ENCODE assay signal across 11 mouse cellular contexts in the genomic region with DNA sequence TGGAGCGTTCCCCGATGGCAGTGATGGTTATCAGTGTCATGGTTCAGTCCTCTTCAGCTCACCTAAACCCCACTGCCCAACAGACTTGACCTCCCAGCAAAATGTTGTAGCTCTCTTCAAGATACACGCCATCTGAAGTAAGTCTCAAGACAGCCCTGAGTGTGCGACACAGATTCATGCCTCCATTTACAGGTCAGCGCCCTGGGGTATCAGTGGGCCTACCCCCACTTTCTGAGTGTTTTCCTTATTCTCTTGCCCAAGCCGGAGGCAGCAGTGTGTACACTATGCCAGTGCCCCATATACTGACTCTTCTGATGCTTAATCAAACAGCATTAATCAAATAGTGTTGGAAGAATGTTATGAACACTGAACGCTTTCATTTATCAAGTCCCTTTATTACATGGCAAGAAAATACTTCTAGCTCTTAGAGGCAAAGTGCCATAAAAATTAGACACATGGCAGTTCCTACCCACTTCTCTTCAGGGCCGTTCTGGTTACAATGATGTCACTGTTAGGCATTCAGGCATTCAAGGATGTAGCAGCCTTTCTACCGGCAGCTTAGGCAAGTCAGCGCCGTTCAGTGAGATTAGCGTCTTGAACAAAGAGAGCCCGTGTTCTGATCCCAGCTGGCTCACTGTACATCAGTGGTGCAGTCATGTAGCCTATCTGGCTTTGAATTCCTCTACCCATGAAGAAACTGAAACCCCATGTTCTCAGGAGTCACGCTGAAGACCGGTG.
DNase-seq lines count a peak whose midpoint lies in the region; ATAC-seq and TF ChIP-seq lines count a peak whose summit lies in the region.
"Had no signal": no experiment of that assay in that cellular context is flagged by ENCODE, and none has a peak within 500 bp of the region (broad histone marks: within the 10 kb centered on the region; RNA-seq: fewer than 3 reads in every experiment).

No protein-coding gene starts in this region.

- 46% methylated on average over 15 of the region's 15 CpGs for WGBS in lung, embryonic 16.5 days
- WGBS in lung, adult 2 months = 66% methylated on average over 15 of the region's 15 CpGs
- WGBS in forebrain, embryonic 14.5 days = 51% methylated on average over 15 of the region's 15 CpGs
- 49% methylated on average over 15 of the region's 15 CpGs for WGBS in midbrain, embryonic 16.5 days

- no peak for TF ChIP-seq POLR2A in lung, adult 2 months (IDR thresholded peaks at IDR 0.05; ENCODE audit: borderline replicate concordance, extremely low read depth, low read depth, low read length)
- TF ChIP-seq POLR2A in brain, embryonic 14.5 days (IDR thresholded peaks at IDR 0.05; ENCODE audit: borderline replicate concordance, extremely low read depth, insufficient read depth, insufficient read length, poor library complexity, severe bottlenecking) = no peak

- no peak for DNase-seq in lung, adult 2 months
- peak; percentile 84 for DNase-seq in brain, embryonic 14.5 days (ENCODE audit: low read depth)
- peak; percentile 77 for DNase-seq in forebrain, embryonic 14.5 days (ENCODE audit: low spot score)
- no peak for DNase-seq in heart, postnatal 36 days
- DNase-seq in left cerebral cortex, postnatal 4 days = no peak
- DNase-seq in left cerebral cortex, postnatal 36 days (ENCODE audit: low spot score in 2 of 2) = no peak
- DNase-seq: cerebellum, adult 9-11 months had no signal

- no peaks in the 10 kb centered on the region for H3K27me3 ChIP-seq in lung, embryonic 16.5 days (ENCODE audit: control insufficient read depth, insufficient read depth, low read depth, low read length)
- H3K27me3 ChIP-seq in forebrain, embryonic 14.5 days (replicated peaks; ENCODE audit: control insufficient read depth, insufficient read depth, low read length) = no peaks in the 10 kb centered on the region
- H3K27me3 ChIP-seq in midbrain, embryonic 16.5 days (ENCODE audit: control insufficient read depth, insufficient read depth, low read depth, low read length) = no peaks in the 10 kb centered on the region

- no peak overlapping the region for H3K9ac ChIP-seq in lung, embryonic 16.5 days (ENCODE audit: low read length)
- no peak overlapping the region for H3K9ac ChIP-seq in forebrain, embryonic 14.5 days (ENCODE audit: low read length)
- no peak overlapping the region for H3K9ac ChIP-seq in midbrain, embryonic 16.5 days (ENCODE audit: low read depth, low read length)

- H3K27ac ChIP-seq in lung, embryonic 16.5 days (ENCODE audit: low read length) = peak overlapping the region; percentile 3; the same call in 1 of the 2 replicates
- H3K27ac ChIP-seq in forebrain, embryonic 14.5 days (ENCODE audit: low read depth, low read length) = no peak overlapping the region
- H3K27ac ChIP-seq in midbrain, embryonic 16.5 days (ENCODE audit: low read length) = no peak overlapping the region
- H3K27ac ChIP-seq: macrophage had no signal

- H3K4me3 ChIP-seq in lung, embryonic 16.5 days (ENCODE audit: low read length) = no peak overlapping the region
- H3K4me3 ChIP-seq in lung, adult 2 months (replicated peaks; ENCODE audit: extremely low read depth, low read depth, low read length) = no peak overlapping the region
- H3K4me3 ChIP-seq in forebrain, embryonic 14.5 days (ENCODE audit: low read depth, low read length) = no peak overlapping the region
- H3K4me3 ChIP-seq in midbrain, embryonic 16.5 days (ENCODE audit: low read depth, low read length) = no peak overlapping the region
- H3K4me3 ChIP-seq: erythroblast, embryonic 14.5 days had no signal

- peaks cover 11% of the 10 kb centered on the region; the same call in 1 of the 2 replicates for H3K4me1 ChIP-seq in lung, embryonic 16.5 days (replicated peaks; ENCODE audit: control insufficient read depth, insufficient read depth, low read length)
- peaks cover 3% of the 10 kb centered on the region for H3K4me1 ChIP-seq in lung, adult 2 months (ENCODE audit: control insufficient read depth, insufficient read depth, low read length)
- H3K4me1 ChIP-seq in forebrain, embryonic 14.5 days (ENCODE audit: control insufficient read depth, insufficient read depth, low read length) = peaks cover 39% of the 10 kb centered on the region
- peaks cover 21% of the 10 kb centered on the region for H3K4me1 ChIP-seq in midbrain, embryonic 16.5 days (ENCODE audit: control insufficient read depth, insufficient read depth, low read length)

- TF ChIP-seq CTCF in lung, adult 2 months (IDR thresholded peaks at IDR 0.05; ENCODE audit: insufficient read depth, low read length) = no peak
- no peak for TF ChIP-seq CTCF in brain, embryonic 14.5 days (IDR thresholded peaks at IDR 0.05; ENCODE audit: borderline replicate concordance, extremely low read depth, insufficient read depth, insufficient read length)

- no peaks in the 10 kb centered on the region for H3K36me3 ChIP-seq in lung, embryonic 16.5 days (ENCODE audit: control insufficient read depth, insufficient read depth, low read length)
- no peaks in the 10 kb centered on the region for H3K36me3 ChIP-seq in forebrain, embryonic 14.5 days (ENCODE audit: control insufficient read depth, insufficient read depth, low read length)
- no peaks in the 10 kb centered on the region for H3K36me3 ChIP-seq in midbrain, embryonic 16.5 days (ENCODE audit: control insufficient read depth, insufficient read depth, low read length)

- intact Hi-C loops in heart, postnatal 36 days (cut with DNase I) = loop anchor here (5.0 to 10.0 kb wide), 4 partner anchors 107 to 491 kb away; no protein-coding TSS in a partner anchor
- intact Hi-C loops in left cerebral cortex, postnatal 4 days (cut with DNase I) = no loop called here
- intact Hi-C loops in left cerebral cortex, postnatal 36 days (cut with DNase I) = loop anchor here (10.0 kb wide), 1 partner anchor 241 kb away; no protein-coding TSS in a partner anchor

- H3K4me2 ChIP-seq in lung, embryonic 16.5 days (ENCODE audit: low read depth, low read length) = no peak overlapping the region
- no peak overlapping the region for H3K4me2 ChIP-seq in forebrain, embryonic 14.5 days (ENCODE audit: low read length)
- H3K4me2 ChIP-seq in midbrain, embryonic 16.5 days (ENCODE audit: low read length) = no peak overlapping the region

- ATAC-seq in lung, embryonic 16.5 days (ENCODE audit: low read depth) = peak; percentile 37; the same call in 1 of the 2 replicates
- peak; percentile 33; the same call in 1 of the 2 replicates for ATAC-seq in forebrain, embryonic 14.5 days
- ATAC-seq in midbrain, embryonic 16.5 days = 0 out of 2 replicates have a peak, but pooled peaks have one; percentile 49

- H3K9me3 ChIP-seq in lung, embryonic 16.5 days (ENCODE audit: control insufficient read depth, low read length) = no peaks in the 10 kb centered on the region
- no peaks in the 10 kb centered on the region for H3K9me3 ChIP-seq in forebrain, embryonic 14.5 days (replicated peaks; ENCODE audit: control insufficient read depth, low read length)
- H3K9me3 ChIP-seq in midbrain, embryonic 16.5 days (replicated peaks; ENCODE audit: control insufficient read depth, low read length, poor library complexity, severe bottlenecking) = no peaks in the 10 kb centered on the region

Comparison
In these comparisons a context has a peak if more than half of its experiments do, and no peak if none do; other contexts are left out.
1. DNase-seq: peak in brain, embryonic 14.5 days (single experiment) and forebrain, embryonic 14.5 days (single experiment); none in lung, adult 2 months (single experiment), heart, postnatal 36 days (0 of 2), left cerebral cortex, postnatal 4 days (single experiment) and left cerebral cortex, postnatal 36 days (0 of 2).
2. Peak in every context shown above with its lines, with median percentiles within 50 percentile points of each other: ATAC-seq.